Mouse (Mus musculus) C2C12 (cell line): ENCODE data around the gene Armc10. TPM values are rescaled to one million over a fixed set of nuclear protein-coding genes. Genes with fewer than 3 reads are reported as not detected.

Experiments
- H3K27me3 ChIP-seq: one replicate; pipeline ENCODE4 v1.6.1; 2011; ENCODE audit not compliant: control insufficient read depth, insufficient read depth, insufficient read length
- H3K36me3 ChIP-seq: one replicate; pipeline ENCODE4 v1.6.1; 2011; ENCODE audit not compliant: control insufficient read depth, insufficient read depth
- H3K4me3 ChIP-seq: one replicate; pipeline ENCODE4 v1.5.1; 2011; ENCODE audit warnings: mild to moderate bottlenecking, control low read depth; ENCODE audit not compliant: poor library complexity, insufficient read depth, severe bottlenecking
- H3K79me2 ChIP-seq: one replicate; pipeline ENCODE4 v1.6.1; 2011; ENCODE audit not compliant: control insufficient read depth, insufficient read depth
- H3K79me3 ChIP-seq: one replicate; pipeline ENCODE4 v1.6.1; 2011; ENCODE audit warnings: low read depth, control low read depth
- H3ac ChIP-seq: one replicate; pipeline ENCODE3; 2011; ENCODE audit warnings: low read depth; ENCODE audit not compliant: control insufficient read depth, insufficient read length
- CEBPB ChIP-seq: IDR thresholded peaks from one replicate; pipeline ENCODE4 v1.6.1; 2011; ENCODE audit warnings: low read depth, mild to moderate bottlenecking, control low read depth, moderate library complexity
- CTCF ChIP-seq: IDR thresholded peaks from one replicate; pipeline ENCODE4 v1.5.1; 2011; ENCODE audit not compliant: control insufficient read depth, insufficient read depth, insufficient read length
- FOSL1 ChIP-seq: IDR thresholded peaks from one replicate; pipeline ENCODE4 v1.8.0; 2011; ENCODE audit warnings: mild to moderate bottlenecking, low read length; ENCODE audit not compliant: poor library complexity, insufficient read depth, severe bottlenecking
- MAX ChIP-seq: IDR thresholded peaks from one replicate; pipeline ENCODE4 v1.6.1; 2011; ENCODE audit warnings: mild to moderate bottlenecking, control low read depth
- MYOD1 ChIP-seq: IDR thresholded peaks from one replicate; pipeline ENCODE4 v1.6.1; 2011; ENCODE audit warnings: low read depth; ENCODE audit not compliant: control insufficient read depth, insufficient read length
- MYOG ChIP-seq: IDR thresholded peaks from one replicate; pipeline ENCODE4 v1.6.1; 2011; ENCODE audit not compliant: control insufficient read depth, insufficient read length; ENCODE audit errors: extremely low read depth
- USF1 ChIP-seq: IDR thresholded peaks from one replicate; pipeline ENCODE4 v1.6.1; 2011; ENCODE audit warnings: low read depth, mild to moderate bottlenecking, control low read depth, moderate library complexity
- polyA plus RNA-seq: library from polyadenylated mRNA; unstranded; fragments of >200 nt; fragmentation: generic; extraction: Trizol; gene quantifications from one replicate; pipeline ENCODE4 v1.2.1, GENCODE M21; 2012; ENCODE audit warnings: missing spikeins

Armc10 gene
- polyA plus RNA-seq, 1 experiment: 13.3 TPM

DNA sequence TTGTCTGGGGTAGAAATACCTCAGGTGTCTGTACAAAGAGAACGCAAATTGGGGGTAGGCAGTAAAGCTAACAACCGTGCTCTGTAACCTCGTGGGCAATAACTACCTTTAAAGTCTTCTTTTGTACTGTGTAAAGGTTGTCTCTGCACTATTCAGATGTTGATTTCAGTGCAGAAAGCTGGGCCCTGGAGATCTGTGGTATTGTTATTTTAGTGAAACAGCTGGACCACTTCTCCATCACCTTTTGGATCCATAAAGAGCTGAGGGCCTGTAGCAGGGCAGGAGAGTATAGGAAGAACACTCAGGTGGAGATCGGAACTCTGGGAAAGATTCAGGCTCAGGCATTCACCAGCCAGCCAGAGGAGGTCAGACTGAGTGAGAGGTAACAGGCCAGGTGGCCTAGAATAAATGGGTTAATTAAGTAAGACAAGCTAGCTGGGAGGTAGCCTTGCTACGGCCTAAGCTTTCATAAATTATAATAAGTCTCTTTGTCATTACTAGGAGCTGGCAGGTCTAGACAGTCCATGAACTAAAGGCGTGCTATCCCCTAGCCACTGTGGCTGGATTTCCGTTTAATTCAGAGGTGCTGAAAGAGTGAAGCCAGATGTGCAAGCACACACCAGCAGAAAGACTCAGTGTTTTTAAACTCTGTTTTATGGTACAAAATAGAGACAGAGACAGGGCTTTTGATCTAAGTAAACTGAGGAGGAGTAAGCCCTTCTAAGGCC, 6.4 kb downstream of the Armc10 start:
- Histone ChIP-seq H3K27me3 (no peaks in the 10 kb centered on the region), H3K36me3 (peaks cover 39% of the 10 kb centered on the region), H3ac (no peak overlapping the region), H3K4me3 (no peak overlapping the region), H3K79me2 (peaks cover 4% of the 10 kb centered on the region), H3K79me3 (peaks cover 4% of the 10 kb centered on the region)
- TF ChIP-seq CEBPB (no peak), MYOD1 (no peak), MAX (no peak), FOSL1 (no peak), CTCF (no peak), USF1 (no peak), MYOG (no peak)

DNA sequence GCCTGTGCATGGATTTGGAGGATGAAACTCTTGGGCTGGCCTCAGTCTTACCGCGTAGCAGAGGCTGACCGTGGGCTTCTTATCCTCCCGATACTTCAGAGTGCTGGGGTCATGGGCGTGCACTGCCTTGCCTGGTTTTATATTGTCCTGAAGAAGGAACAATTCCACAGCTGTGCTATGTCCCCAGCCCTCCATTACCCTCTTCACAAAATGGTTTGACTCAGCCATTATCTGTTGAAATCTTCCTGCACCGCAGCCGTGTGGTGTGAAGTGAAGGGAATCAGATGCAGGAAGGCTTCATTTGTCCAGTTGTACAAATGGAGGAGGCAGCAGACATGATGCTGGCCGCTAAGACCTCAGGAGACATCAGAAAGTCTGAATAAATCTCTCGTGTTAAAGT, 11.3 kb downstream of the Armc10 start:
- Histone ChIP-seq H3K4me3 (no peak overlapping the region), H3K27me3 (no peaks in the 10 kb centered on the region), H3K79me3 (no peaks in the 10 kb centered on the region), H3ac (no peak overlapping the region), H3K36me3 (peaks cover 16% of the 10 kb centered on the region), H3K79me2 (no peaks in the 10 kb centered on the region)
- TF ChIP-seq CEBPB: no peak
- TF ChIP-seq MYOG: no peak
- no peak for TF ChIP-seq MAX
- TF ChIP-seq MYOD1: no peak
- TF ChIP-seq CTCF: no peak
- TF ChIP-seq FOSL1: no peak
- TF ChIP-seq USF1: no peak

DNA sequence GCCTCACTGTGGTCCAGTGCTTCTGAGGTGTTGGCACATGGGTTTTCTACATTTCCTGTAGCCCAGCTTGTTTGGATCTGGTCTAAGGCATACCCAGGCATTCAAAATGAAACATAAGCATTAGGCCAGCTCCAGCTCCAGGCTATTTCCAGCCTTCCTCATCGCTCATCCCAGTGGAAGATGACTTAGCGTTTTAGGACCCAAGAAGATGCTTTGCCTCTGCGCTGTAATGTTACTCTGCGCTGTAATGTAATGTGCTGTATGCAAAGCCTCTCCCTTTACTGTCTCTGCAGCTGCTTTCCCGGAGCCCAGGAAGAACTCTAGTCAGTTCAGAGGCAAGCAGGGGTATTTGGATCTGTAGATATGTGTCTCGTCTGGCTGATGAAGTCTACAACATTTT, 12.4 kb downstream of the Armc10 start:
- no peaks in the 10 kb centered on the region for H3K79me2 ChIP-seq
- H3K27me3 ChIP-seq: no peaks in the 10 kb centered on the region
- peaks cover 16% of the 10 kb centered on the region for H3K36me3 ChIP-seq
- TF ChIP-seq FOSL1 (no peak), MYOD1 (no peak), CEBPB (no peak), MAX (no peak), CTCF (no peak), MYOG (no peak), USF1 (no peak)
- no peaks in the 10 kb centered on the region for H3K79me3 ChIP-seq
- H3K4me3 ChIP-seq: no peak overlapping the region
- H3ac ChIP-seq: no peak overlapping the region

GRCm38 (mm10) chr5:21658623-21659395, 13.2 kb downstream of the Armc10 start:
- Histone ChIP-seq H3ac (no peak overlapping the region), H3K27me3 (no peaks in the 10 kb centered on the region), H3K79me2 (no peaks in the 10 kb centered on the region), H3K4me3 (no peak overlapping the region), H3K79me3 (no peaks in the 10 kb centered on the region), H3K36me3 (peaks cover 11% of the 10 kb centered on the region)
- peak; percentile 31 for TF ChIP-seq CTCF
- no peak for TF ChIP-seq USF1

DNA sequence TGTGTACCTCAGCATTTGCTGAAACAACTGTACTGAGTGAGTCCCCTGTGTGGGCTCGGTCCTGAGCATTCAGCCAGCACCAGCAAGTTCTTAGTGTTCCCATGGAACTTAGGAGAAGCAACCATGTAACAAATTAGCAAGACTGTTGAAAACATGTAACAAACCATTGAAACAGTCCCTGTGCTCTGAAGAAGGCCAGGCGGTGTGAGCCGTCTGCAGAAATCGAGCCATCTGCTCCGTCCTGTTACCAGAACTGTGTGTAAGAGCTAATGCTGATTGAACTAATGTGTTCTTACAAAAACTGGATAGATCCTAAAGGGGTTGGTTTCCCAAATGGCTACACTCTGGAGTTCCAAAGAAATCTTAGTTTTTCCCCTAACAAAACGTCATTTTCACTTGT, 15.2 kb downstream of the Armc10 start:
- no peak for TF ChIP-seq CTCF
- no peak for TF ChIP-seq CEBPB
- TF ChIP-seq USF1: no peak
- no peak for TF ChIP-seq MAX
- no peak for TF ChIP-seq FOSL1
- TF ChIP-seq MYOD1: no peak
- peaks cover 5% of the 10 kb centered on the region for H3K36me3 ChIP-seq

More for the DNA sequence above, 15.2 kb downstream of the Armc10 start:
- Histone ChIP-seq H3K79me3 (no peaks in the 10 kb centered on the region), H3K79me2 (no peaks in the 10 kb centered on the region), H3K4me3 (no peak overlapping the region), H3ac (no peak overlapping the region), H3K27me3 (no peaks in the 10 kb centered on the region)
